Mouse (Mus musculus) T-helper 2 cell (primary cell): ENCODE results near the gene Dact2.

Experiments used
- in situ Hi-C: fragments of 300-600 bp; cut with MboI, MseI; formaldehyde crosslinking; loops from one replicate; pipeline ENCODE4 v1.15.1; 2025; ENCODE audit warnings: high pct_unique_total_duplicates

The Dact2 gene

GRCm38 (mm10) chr17:14212796-14213195 is 8.7 kb upstream of the Dact2 start:
- in situ Hi-C loops, result no loop called here

GRCm38 (mm10) chr17:14207093-14207561 is 3.0 kb upstream of the Dact2 start:
- in situ Hi-C loops, result loop anchor here (5.0 kb wide), 1 partner anchor 375 kb away; no protein-coding TSS in a partner anchor

GRCm38 (mm10) chr17:14206062-14206461 is 2.0 kb upstream of the Dact2 start:
- in situ Hi-C loops, result loop anchor here (5.0 kb wide), 1 partner anchor 374 kb away; no protein-coding TSS in a partner anchor

- in situ Hi-C loops, result loop anchor here (5.0 kb wide), 1 partner anchor 373 kb away; no protein-coding TSS in a partner anchor
Observed at GRCm38 (mm10) chr17:14205236-14205635, 1.1 kb upstream of the Dact2 start.

- in situ Hi-C loops, result no loop called here
Observed at GRCm38 (mm10) chr17:14203121-14203941, 773 bp downstream of the Dact2 start.

GRCm38 (mm10) chr17:14202291-14203030 is 1.6 kb downstream of the Dact2 start:
- in situ Hi-C loops, result no loop called here

GRCm38 (mm10) chr17:14201281-14201787 is 2.8 kb downstream of the Dact2 start:
- in situ Hi-C loops, result no loop called here

- in situ Hi-C loops, result no loop called here
Observed at GRCm38 (mm10) chr17:14200206-14200605, 3.9 kb downstream of the Dact2 start.

GRCm38 (mm10) chr17:14199621-14200020 is 4.5 kb downstream of the Dact2 start:
- in situ Hi-C loops, result no loop called here

- in situ Hi-C loops, result no loop called here
Observed at GRCm38 (mm10) chr17:14192924-14193323, 11.2 kb downstream of the Dact2 start.

GRCm38 (mm10) chr17:14192432-14192831 is 11.7 kb downstream of the Dact2 start:
- in situ Hi-C loops, result no loop called here

- in situ Hi-C loops, result no loop called here
Observed at GRCm38 (mm10) chr17:14188455-14188854, 15.6 kb downstream of the Dact2 start.

- in situ Hi-C loops, result no loop called here
Observed at GRCm38 (mm10) chr17:14187096-14187495, 17.0 kb downstream of the Dact2 start.

GRCm38 (mm10) chr17:14186176-14186575 is 17.9 kb downstream of the Dact2 start:
- in situ Hi-C loops, result no loop called here

- in situ Hi-C loops, result no loop called here
Observed at GRCm38 (mm10) chr17:14184192-14184814, 19.8 kb downstream of the Dact2 start.

GRCm38 (mm10) chr17:14183717-14184116 is 20.4 kb downstream of the Dact2 start:
- in situ Hi-C loops, result no loop called here

- in situ Hi-C loops, result no loop called here
Observed at GRCm38 (mm10) chr17:14182860-14183259, 21.2 kb downstream of the Dact2 start.

GRCm38 (mm10) chr17:14178911-14179310 is 25.2 kb downstream of the Dact2 start:
- in situ Hi-C loops, result no loop called here

GRCm38 (mm10) chr17:14178475-14178874 is 25.6 kb downstream of the Dact2 start:
- in situ Hi-C loops, result no loop called here

- in situ Hi-C loops, result no loop called here
Observed at GRCm38 (mm10) chr17:14178049-14178448, 26.1 kb downstream of the Dact2 start.

- in situ Hi-C loops, result no loop called here
Observed at GRCm38 (mm10) chr17:14177018-14177417, 27.1 kb downstream of the Dact2 start.

GRCm38 (mm10) chr17:14175704-14176103 is 28.4 kb downstream of the Dact2 start:
- in situ Hi-C loops, result no loop called here
